Mouse (Mus musculus): ENCODE results near the gene Sox5.

The Sox5 gene

GRCm38 (mm10) chr6:143918405-143918947 lies 863.3 kb downstream of the Sox5 start:
- DNase-seq (ENCODE audit: low spot score), result no peak

DNA sequence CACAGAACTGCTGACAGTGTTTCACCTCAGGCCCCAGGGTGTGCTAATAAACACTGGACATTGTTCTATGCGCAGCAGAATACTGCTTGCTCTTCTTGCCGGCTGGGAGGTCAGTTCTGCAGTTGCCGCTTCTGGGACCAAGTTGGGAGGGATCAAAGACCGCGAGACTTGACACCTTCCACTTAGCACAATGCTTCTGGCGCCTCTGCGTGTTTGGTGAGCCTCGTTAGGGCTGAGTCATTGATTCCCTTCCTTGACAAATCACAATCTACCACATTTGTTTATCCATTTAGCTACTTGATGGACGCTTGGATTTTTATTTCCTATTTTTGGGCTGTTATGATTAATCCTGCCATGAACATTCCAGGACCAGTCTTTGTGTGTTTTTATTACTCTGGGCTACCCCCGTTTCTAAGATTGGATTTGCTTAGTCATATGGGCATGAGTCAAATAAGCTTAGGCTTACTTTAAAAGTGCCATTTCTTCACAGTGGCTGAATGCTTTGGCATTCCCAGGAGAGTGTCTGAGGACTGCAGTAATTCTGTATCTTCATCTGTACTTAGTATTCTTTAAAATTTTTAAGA lies 865.5 kb downstream of the Sox5 start:
- peak; percentile 75 for DNase-seq (ENCODE audit: low spot score)

DNA sequence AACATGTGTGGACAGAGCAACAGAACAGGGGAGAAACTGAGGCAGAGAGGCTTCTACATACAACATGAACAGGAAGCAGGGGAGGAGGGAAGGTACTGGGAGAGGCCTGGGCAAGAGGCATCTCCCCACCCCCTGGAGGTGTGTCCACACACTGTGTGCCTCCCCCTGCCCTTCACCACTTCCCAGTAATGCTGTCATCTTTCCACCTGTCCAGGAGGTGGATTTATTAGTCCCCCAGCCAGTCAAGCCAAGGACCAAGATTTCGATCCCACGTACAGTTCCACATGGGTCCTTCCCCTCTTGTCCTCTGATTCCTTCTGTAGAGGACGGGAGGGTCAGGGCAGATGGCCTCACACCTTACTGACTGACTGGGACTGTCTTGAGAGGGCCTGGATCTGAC lies 866.1 kb downstream of the Sox5 start:
- DNase-seq (ENCODE audit: low spot score), result no peak

- no peak for DNase-seq (ENCODE audit: low spot score)
These were observed 869.5 kb downstream of the Sox5 start for GRCm38 (mm10) chr6:143912316-143912715.

- DNase-seq (ENCODE audit: low spot score), result no peak
These were observed 877.1 kb downstream of the Sox5 start for GRCm38 (mm10) chr6:143904693-143905031.

DNA sequence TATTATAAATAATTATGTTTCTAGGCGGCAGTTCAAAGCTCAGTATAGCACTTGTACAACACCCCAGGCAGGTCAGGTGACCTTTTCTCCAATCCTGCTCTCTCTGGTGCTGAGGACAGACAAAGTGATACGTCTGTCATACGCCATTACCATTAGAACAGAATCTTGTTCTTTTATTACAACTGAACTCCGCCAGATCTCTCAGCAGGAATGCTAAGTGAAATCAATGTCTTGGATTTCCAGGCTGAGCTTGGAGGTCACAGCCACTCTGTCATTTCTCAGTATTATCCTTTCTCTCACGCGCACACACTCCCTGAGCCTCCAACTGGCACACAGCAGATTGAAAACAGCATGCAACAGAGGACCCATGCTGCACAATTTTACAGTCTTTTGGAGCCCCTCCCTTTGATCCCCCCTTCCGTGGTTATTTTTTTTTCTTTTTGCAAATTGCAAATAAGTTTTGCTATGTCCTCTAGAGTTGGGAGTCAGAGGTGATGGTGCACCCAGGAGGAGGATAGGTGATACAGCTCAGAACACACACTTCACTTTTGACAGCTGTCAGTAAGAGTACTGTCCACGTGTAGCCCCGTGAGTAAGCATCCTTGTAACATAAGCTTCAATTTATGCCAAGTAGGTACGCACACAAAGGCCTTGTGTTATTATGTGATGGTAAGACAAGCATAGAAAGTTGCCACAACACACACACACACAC lies 877.6 kb downstream of the Sox5 start:
- no peak for DNase-seq (ENCODE audit: low spot score)

DNA sequence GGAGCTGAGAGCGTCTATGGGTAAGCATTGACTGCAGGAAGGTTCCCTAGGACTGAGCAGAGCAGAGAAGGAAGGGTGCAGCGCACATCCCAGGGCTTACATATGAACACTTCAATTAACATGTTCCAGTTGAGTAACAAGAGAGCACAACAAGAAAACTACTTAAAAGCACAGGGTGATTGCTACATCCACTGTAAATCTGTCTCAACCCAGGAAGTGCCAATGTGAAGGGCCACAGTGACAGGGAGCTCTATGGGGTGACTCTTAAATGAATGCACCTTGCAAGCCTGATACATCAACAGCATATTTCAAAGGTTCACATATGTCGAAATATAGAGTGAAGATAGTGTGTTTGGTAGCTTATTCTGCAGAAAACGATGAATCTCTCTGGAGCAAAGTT lies 880.9 kb downstream of the Sox5 start:
- DNase-seq (ENCODE audit: low spot score), result peak; percentile 38

DNA sequence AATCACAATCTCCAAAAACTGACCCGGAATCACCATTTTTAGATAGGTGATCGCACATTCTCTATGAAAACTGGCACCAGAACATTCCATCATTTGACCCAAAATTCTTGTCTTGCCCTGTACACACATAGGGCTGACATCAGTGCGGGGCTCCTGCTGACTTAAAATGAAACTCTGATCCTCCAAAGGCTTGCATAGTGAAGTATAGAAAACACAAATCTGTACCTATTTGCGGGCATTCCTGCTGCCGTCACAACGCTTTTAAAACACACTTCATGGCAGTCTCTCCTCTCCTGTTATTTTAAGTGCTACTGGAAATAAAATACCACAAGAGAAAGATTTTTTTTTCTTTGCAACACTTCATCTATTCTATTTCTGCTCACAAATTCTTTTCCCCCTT lies 886.7 kb downstream of the Sox5 start:
- no peak for DNase-seq (ENCODE audit: low spot score)

DNA sequence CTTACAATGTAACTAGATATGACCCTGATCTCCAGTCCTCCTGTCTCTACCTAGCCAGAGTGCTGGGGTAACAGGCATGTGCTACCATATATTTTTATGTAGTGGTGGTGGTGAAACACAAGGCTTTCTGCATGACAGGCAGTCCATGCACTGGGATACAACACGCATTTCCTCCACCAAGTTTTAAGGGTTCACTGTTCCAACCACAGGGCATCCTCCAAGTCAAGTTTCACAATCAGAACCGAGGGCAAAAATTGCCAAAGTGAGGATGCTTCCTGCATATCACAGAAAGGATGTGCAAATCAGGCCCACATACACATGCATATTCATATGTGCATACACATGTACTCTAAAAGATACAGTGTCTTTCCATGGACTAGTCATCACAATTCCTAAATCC lies 888.9 kb downstream of the Sox5 start:
- DNase-seq (ENCODE audit: low spot score), result no peak

DNA sequence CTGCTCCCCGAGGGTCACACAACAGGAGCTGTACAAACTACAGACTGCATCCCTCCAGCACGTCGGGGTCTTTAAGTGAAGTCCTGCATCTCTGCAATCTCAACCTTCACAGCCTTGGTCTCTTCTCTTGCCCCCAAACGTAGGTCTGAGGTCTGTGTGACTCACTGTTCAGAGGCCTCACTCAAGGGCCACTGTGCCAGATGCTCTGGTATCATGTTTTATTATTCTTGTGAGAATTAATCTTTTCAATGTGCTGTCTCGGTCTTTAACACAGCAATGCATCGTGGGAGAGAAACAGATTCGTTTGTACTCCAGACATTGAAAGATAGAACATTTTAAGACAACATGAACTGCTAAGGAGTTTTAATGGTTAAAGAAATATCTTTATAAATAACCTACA lies 893.2 kb downstream of the Sox5 start:
- no peak for DNase-seq (ENCODE audit: low spot score)

DNA sequence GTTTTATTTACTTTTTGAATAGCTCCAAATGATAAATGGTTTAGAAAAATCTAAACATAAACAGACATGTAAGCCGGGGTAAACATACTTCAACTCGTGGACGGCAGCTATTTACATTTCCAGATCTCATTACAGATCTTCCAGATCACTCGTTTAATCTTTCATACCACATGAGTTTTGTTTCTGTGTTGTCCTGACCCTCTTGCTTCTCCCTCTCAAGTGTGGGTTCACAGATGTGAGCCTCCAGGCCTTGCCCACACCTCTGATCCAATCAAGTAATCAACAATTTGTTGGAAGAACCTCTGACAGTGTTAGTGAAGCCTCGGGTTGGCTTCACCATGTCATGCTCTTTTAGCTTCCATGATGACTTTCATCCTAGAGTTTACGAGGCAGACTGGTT lies 903.3 kb downstream of the Sox5 start:
- DNase-seq (ENCODE audit: low spot score), result no peak

- DNase-seq (ENCODE audit: low spot score), result no peak
These were observed 913.0 kb downstream of the Sox5 start for GRCm38 (mm10) chr6:143868790-143869189.

GRCm38 (mm10) chr6:143868155-143868685 lies 913.6 kb downstream of the Sox5 start:
- peak; percentile 61 for DNase-seq (ENCODE audit: low spot score)

- no peak for DNase-seq (ENCODE audit: low spot score)
These were observed 914.7 kb downstream of the Sox5 start for GRCm38 (mm10) chr6:143867029-143867428.

DNA sequence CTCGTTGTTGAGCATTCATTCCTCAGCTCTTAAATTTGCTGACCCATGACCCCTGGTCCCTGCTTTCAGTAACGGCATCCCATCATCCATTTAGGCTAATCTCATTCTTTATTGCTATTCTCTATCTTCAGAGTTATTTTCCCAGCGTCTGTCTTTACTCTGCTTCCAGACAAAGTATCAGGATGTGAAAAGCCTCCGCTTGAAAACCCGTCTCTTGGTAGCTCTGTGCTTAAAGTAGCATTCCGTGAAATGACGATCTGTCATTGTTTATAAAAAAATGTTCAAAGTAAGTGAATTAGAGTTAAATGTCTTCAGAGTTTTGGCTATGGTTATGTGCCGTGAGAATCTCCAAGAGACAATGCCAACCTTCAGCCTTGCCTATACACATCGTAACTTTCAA lies 915.2 kb downstream of the Sox5 start:
- DNase-seq (ENCODE audit: low spot score), result no peak

- peak; percentile 65 for DNase-seq (ENCODE audit: low spot score)
These were observed 919.1 kb downstream of the Sox5 start for GRCm38 (mm10) chr6:143862611-143863110.

DNA sequence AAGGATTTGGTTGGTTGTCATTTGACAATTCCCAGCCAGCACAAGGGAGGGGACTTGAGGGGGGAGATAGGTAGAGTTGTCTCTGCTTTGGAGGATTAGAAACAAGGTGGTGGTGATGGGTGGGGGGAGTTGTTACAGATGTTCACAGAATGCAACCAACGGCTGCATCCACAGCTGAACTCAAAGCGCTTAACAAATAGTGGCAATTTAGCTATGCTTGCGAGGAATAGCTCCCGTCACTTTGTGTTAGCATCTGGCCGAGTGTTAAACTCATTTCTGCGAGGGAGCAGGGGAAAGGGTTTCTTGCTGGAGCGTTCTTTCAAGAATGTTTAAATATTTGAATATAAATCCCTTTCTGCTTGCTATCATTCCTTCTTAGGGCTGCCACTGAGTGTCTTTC lies 921.7 kb downstream of the Sox5 start:
- no peak for DNase-seq (ENCODE audit: low spot score)

GRCm38 (mm10) chr6:143859535-143859934 lies 922.2 kb downstream of the Sox5 start:
- DNase-seq (ENCODE audit: low spot score), result no peak

GRCm38 (mm10) chr6:143858551-143858950 lies 923.2 kb downstream of the Sox5 start:
- peak; percentile 77 for DNase-seq (ENCODE audit: low spot score)

GRCm38 (mm10) chr6:143857376-143857775 lies 924.4 kb downstream of the Sox5 start:
- DNase-seq (ENCODE audit: low spot score), result no peak

DNA sequence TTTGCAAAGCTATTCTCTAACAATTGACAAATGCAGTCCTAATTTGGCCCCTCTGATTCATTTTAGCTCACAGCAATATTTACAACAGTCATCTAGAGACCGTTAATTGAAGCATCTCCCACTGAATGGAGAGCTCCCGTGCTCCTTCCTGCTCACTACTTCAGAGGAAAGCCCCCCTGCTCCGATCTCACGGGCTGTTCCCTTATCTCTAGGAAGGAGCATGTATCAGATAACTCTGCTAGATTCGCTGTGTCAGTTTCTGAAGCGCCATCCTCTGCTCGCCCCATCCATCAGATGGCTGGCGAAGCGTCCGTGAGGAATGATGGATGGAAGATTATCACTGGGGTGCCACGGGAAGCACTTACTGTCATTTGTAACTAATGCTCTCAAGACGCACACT lies 926.4 kb downstream of the Sox5 start:
- no peak for DNase-seq (ENCODE audit: low spot score)

- no peak for DNase-seq (ENCODE audit: low spot score)
These were observed 927.7 kb downstream of the Sox5 start for GRCm38 (mm10) chr6:143854031-143854430.

GRCm38 (mm10) chr6:143845761-143846160 lies 936.0 kb downstream of the Sox5 start:
- DNase-seq (ENCODE audit: low spot score), result peak; percentile 31

DNA sequence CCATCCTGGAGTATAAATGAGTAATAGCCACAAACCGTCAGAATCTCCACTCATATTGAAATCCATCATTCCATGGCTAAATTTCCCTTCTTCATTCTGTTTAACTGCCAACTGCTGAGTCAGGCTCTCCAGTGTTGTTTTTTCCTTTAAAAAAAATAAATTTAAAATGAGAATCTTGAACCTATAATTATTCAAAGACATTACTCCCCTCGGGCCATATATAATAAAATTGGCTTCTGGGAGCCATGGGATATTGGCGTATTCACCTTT lies 937.1 kb downstream of the Sox5 start:
- DNase-seq (ENCODE audit: low spot score), result no peak

Measured in adipocyte (in vitro differentiated cells).